8 mouse cellular contexts compared by ENCODE assay signal in genomic region chr11:52919231-52919960, GRCm38 (mm10).
DNase-seq lines count a peak whose midpoint lies in the region; ATAC-seq and TF ChIP-seq lines count a peak whose summit lies in the region.
"Had no signal": no experiment of that assay in that cellular context is flagged by ENCODE, and none has a peak within 500 bp of the region (broad histone marks: within the 10 kb centered on the region; RNA-seq: fewer than 3 reads in every experiment).

No protein-coding gene starts in this region.

- H3K4me1 ChIP-seq in lung, postnatal 0 days (ENCODE audit: insufficient read depth, low read depth, low read length), result no peaks in the 10 kb centered on the region
- H3K4me1 ChIP-seq: megakaryocyte, embryonic 14.5 days had no signal

- no peak for TF ChIP-seq CTCF in lung, postnatal 0 days (IDR thresholded peaks at IDR 0.05)

- 14% methylated on average over 15 of the region's 15 CpGs for WGBS in lung, postnatal 0 days

- H3K27ac ChIP-seq in lung, postnatal 0 days (ENCODE audit: low read length), result no peak overlapping the region

- H3K36me3 ChIP-seq in lung, postnatal 0 days (ENCODE audit: insufficient read depth, low read length), result no peaks in the 10 kb centered on the region

- H3K4me2 ChIP-seq in lung, postnatal 0 days (replicated peaks; ENCODE audit: low read depth, low read length), result no peak overlapping the region

- H3K9me3 ChIP-seq in lung, postnatal 0 days (ENCODE audit: low read length), result no peaks in the 10 kb centered on the region

- H3K9ac ChIP-seq in lung, postnatal 0 days (replicated peaks; ENCODE audit: low read depth), result no peak overlapping the region

- TF ChIP-seq EP300 in lung, postnatal 0 days (IDR thresholded peaks at IDR 0.05), result no peak

- H3K4me3 ChIP-seq in lung, postnatal 0 days (ENCODE audit: low read depth, low read length), result no peak overlapping the region
- H3K4me3 ChIP-seq: megakaryocyte, embryonic 14.5 days had no signal

- ATAC-seq in activated CD4-positive, CD25-positive, alpha-beta regulatory T cell, adult 4 months, result peak; percentile 49
- no peak for ATAC-seq in lung, postnatal 0 days

- peak; percentile 60 for DNase-seq in kidney, postnatal 10 days
- DNase-seq in kidney, adult 18-20 months, result no peak
- peak; percentile 9 for DNase-seq in cerebellum, adult 11 months
- peak; percentile 38 for DNase-seq in lung, postnatal 0 days (ENCODE audit: low spot score)
- DNase-seq in thymus, postnatal 14 days, result peak; percentile 32
- DNase-seq in natural killer cell, adult 2 months (ENCODE audit: low spot score in 2 of 2), result no peak

- no peaks in the 10 kb centered on the region for H3K27me3 ChIP-seq in lung, postnatal 0 days (replicated peaks; ENCODE audit: insufficient read depth, low read length)
- H3K27me3 ChIP-seq: megakaryocyte, embryonic 14.5 days had no signal

Comparison
In these comparisons a context has a peak if more than half of its experiments do, and no peak if none do; other contexts are left out.
1. DNase-seq: peak in kidney, postnatal 10 days (single experiment), cerebellum, adult 11 months (single experiment), lung, postnatal 0 days (single experiment) and thymus, postnatal 14 days (single experiment); none in kidney, adult 18-20 months (single experiment) and natural killer cell, adult 2 months (0 of 2).